Mouse (Mus musculus) hindbrain, postnatal 0 days (tissue): ENCODE data around the gene Slc38a11. TPM values are rescaled to one million over a fixed set of nuclear protein-coding genes. Genes with fewer than 3 reads are reported as not detected.

Experiments used
- ATAC-seq: fragments of 200-750 bp; cut with Nextera tagmentation; 2 replicates; pipeline ENCODE4 v1.8.0; 2017; ENCODE audit warnings: mild to moderate bottlenecking, moderate TSS enrichment, moderate library complexity
- DNase-seq: peaks from one replicate; pipeline ENCODE4 v3.0.0-alpha.2; 2015; ENCODE audit warnings: low spot score
- H3K27ac ChIP-seq: fragments of 300-500 bp; sonication (generic); 2 replicates; pipeline ENCODE4 v1.5.1; 2014; ENCODE audit warnings: mild to moderate bottlenecking
- H3K27me3 ChIP-seq: fragments of 300-500 bp; sonication (generic); 2 replicates; pipeline ENCODE4 v1.6.1; 2014; ENCODE audit warnings: low read length, mixed read lengths; ENCODE audit not compliant: insufficient read depth
- H3K36me3 ChIP-seq: fragments of 300-500 bp; sonication (generic); 2 replicates; pipeline ENCODE4 v1.6.1; 2014; ENCODE audit warnings: low read length, mixed read lengths; ENCODE audit not compliant: insufficient read depth
- H3K4me1 ChIP-seq: fragments of 300-500 bp; sonication (generic); 2 replicates; pipeline ENCODE4 v1.6.1; 2014; ENCODE audit warnings: antibody characterized with exemption, low read length, mixed read lengths; ENCODE audit not compliant: insufficient read depth
- H3K4me2 ChIP-seq: fragments of 300-500 bp; sonication (generic); 2 replicates; pipeline ENCODE4 v1.6.1; 2014; ENCODE audit warnings: low read depth, mild to moderate bottlenecking, low read length, moderate library complexity, mixed read lengths
- H3K4me3 ChIP-seq: fragments of 300-500 bp; sonication (generic); 2 replicates; pipeline ENCODE4 v1.5.1; 2014; ENCODE audit warnings: low read length
- H3K9ac ChIP-seq: fragments of 300-500 bp; sonication (generic); replicated peaks from 2 replicates; pipeline ENCODE4 v1.6.1; 2014; ENCODE audit warnings: mild to moderate bottlenecking, low read length, moderate library complexity, mixed read lengths
- H3K9me3 ChIP-seq: fragments of 300-500 bp; sonication (generic); 2 replicates; pipeline ENCODE4 v1.6.1; 2016; ENCODE audit warnings: low read length, mixed read lengths
- CTCF ChIP-seq: IDR thresholded peaks from 2 replicates; pipeline ENCODE4 v1.5.1; 2016; ENCODE audit warnings: antibody characterized with exemption, control low read depth, low read depth
- WGBS: fragments of 180-500 bp; shearing (Covaris S2); extraction: QIAGEN DNeasy Blood & Tissue Kit; methylation state at CpG from one replicate; pipeline ENCODE4 v1.1.7; 2014; 5-methylcytosine and 5-hydroxymethylcytosine counted together
- polyA plus RNA-seq: library from polyadenylated mRNA; unstranded; fragments of >200 nt; fragmentation: Nextera tagmentation; extraction: Ambion mirVana; gene quantifications from 2 replicates; pipeline ENCODE4 v1.2.1, GENCODE M21; 2015
- total RNA-seq: library from RNA; depleted of rRNA; stranded (reverse); fragments of >200 nt; gene quantifications from 2 replicates; pipeline ENCODE4 v1.2.3, GENCODE M21; 2014

Gene Slc38a11
- total and polyA plus RNA-seq, 2 experiments from 2014 or later: 1.5 to 4.1 TPM

GRCm38 (mm10) chr2:65391322-65391721 lies 27.5 kb upstream of the Slc38a11 start:
- H3K27me3 ChIP-seq: no peaks in the 10 kb centered on the region

GRCm38 (mm10) chr2:65384815-65385214 lies 21.0 kb upstream of the Slc38a11 start:
- no peak overlapping the region for H3K4me3 ChIP-seq
- no peak overlapping the region for H3K4me2 ChIP-seq
- H3K4me1 ChIP-seq: no peaks in the 10 kb centered on the region
- H3K27me3 ChIP-seq: no peaks in the 10 kb centered on the region
- H3K9me3 ChIP-seq: no peaks in the 10 kb centered on the region
- no peak overlapping the region for H3K27ac ChIP-seq
- H3K36me3 ChIP-seq: no peaks in the 10 kb centered on the region
- no peak for TF ChIP-seq CTCF
- no peak for ATAC-seq
- H3K9ac ChIP-seq: no peak overlapping the region
- WGBS: 85% methylated on average over 6 of the region's 6 CpGs
- no peak for DNase-seq

More at GRCm38 (mm10) chr2:65391322-65391721, 27.5 kb upstream of the Slc38a11 start:
- no peak for ATAC-seq
- no peak for DNase-seq
- Histone ChIP-seq H3K4me1 (no peaks in the 10 kb centered on the region), H3K9ac (no peak overlapping the region), H3K9me3 (no peaks in the 10 kb centered on the region), H3K4me3 (no peak overlapping the region), H3K4me2 (no peak overlapping the region), H3K36me3 (no peaks in the 10 kb centered on the region), H3K27ac (no peak overlapping the region)
- TF ChIP-seq CTCF: no peak
- 91% methylated on average over 6 of the region's 6 CpGs for WGBS

- 49% methylated on average over 4 of the region's 4 CpGs for WGBS
- Histone ChIP-seq H3K9ac (no peak overlapping the region), H3K4me2 (no peak overlapping the region), H3K4me3 (no peak overlapping the region), H3K9me3 (no peaks in the 10 kb centered on the region), H3K4me1 (no peaks in the 10 kb centered on the region), H3K36me3 (no peaks in the 10 kb centered on the region), H3K27ac (no peak overlapping the region), H3K27me3 (no peaks in the 10 kb centered on the region)
- TF ChIP-seq CTCF: no peak
- no peak for ATAC-seq
- DNase-seq: no peak
Observed at GRCm38 (mm10) chr2:65382485-65382884, 18.7 kb upstream of the Slc38a11 start.

- Histone ChIP-seq H3K27ac (no peak overlapping the region), H3K36me3 (no peaks in the 10 kb centered on the region), H3K9ac (no peak overlapping the region), H3K4me3 (no peak overlapping the region), H3K4me1 (no peaks in the 10 kb centered on the region), H3K9me3 (no peaks in the 10 kb centered on the region), H3K4me2 (no peak overlapping the region), H3K27me3 (no peaks in the 10 kb centered on the region)
- DNase-seq (no peak), ATAC-seq (no peak)
- 73% methylated on average over 4 of the region's 4 CpGs for WGBS
- TF ChIP-seq CTCF: no peak
Observed at GRCm38 (mm10) chr2:65378425-65378824, 14.6 kb upstream of the Slc38a11 start.

- DNase-seq: no peak
- no peak overlapping the region for H3K4me2 ChIP-seq
- no peaks in the 10 kb centered on the region for H3K36me3 ChIP-seq
- H3K4me1 ChIP-seq: no peaks in the 10 kb centered on the region
- ATAC-seq: no peak
- no peak overlapping the region for H3K27ac ChIP-seq
- no peaks in the 10 kb centered on the region for H3K27me3 ChIP-seq
- H3K4me3 ChIP-seq: no peak overlapping the region
- WGBS: 90% methylated on average over 5 of the region's 5 CpGs
- H3K9me3 ChIP-seq: no peaks in the 10 kb centered on the region
- H3K9ac ChIP-seq: no peak overlapping the region
- no peak for TF ChIP-seq CTCF
Observed at GRCm38 (mm10) chr2:65374410-65374809, 10.6 kb upstream of the Slc38a11 start.

- no peak overlapping the region for H3K4me2 ChIP-seq
- no peaks in the 10 kb centered on the region for H3K4me1 ChIP-seq
- no peak overlapping the region for H3K27ac ChIP-seq
- DNase-seq (no peak), ATAC-seq (no peak)
- no peak for TF ChIP-seq CTCF
- H3K9me3 ChIP-seq: no peaks in the 10 kb centered on the region
- H3K27me3 ChIP-seq: no peaks in the 10 kb centered on the region
- no peaks in the 10 kb centered on the region for H3K36me3 ChIP-seq
- H3K9ac ChIP-seq: no peak overlapping the region
- no peak overlapping the region for H3K4me3 ChIP-seq
- 89% methylated on average over 4 of the region's 4 CpGs for WGBS
Observed at GRCm38 (mm10) chr2:65373076-65373475, 9.2 kb upstream of the Slc38a11 start.

- 74% methylated on average over 9 of the region's 9 CpGs for WGBS
- no peak for DNase-seq
- Histone ChIP-seq H3K4me3 (no peak overlapping the region), H3K4me2 (no peak overlapping the region), H3K36me3 (no peaks in the 10 kb centered on the region), H3K27ac (no peak overlapping the region), H3K4me1 (no peaks in the 10 kb centered on the region), H3K27me3 (no peaks in the 10 kb centered on the region), H3K9me3 (no peaks in the 10 kb centered on the region), H3K9ac (no peak overlapping the region)
- no peak for TF ChIP-seq CTCF
- ATAC-seq: no peak
Observed at GRCm38 (mm10) chr2:65360736-65361475, 2.9 kb downstream of the Slc38a11 start.
